Mouse (Mus musculus): ENCODE data around the gene Acat2. TPM values are rescaled to one million over a fixed set of nuclear protein-coding genes. Genes with fewer than 3 reads are reported as not detected.
A peak's percentile ranks its signal among the peaks of the same experiment; 100 is the strongest.
"Not testable (repeated sequence)": the region's sequence is repeated elsewhere in the genome, so short reads cannot be mapped to it uniquely, and the experiment has no call there.

Acat2 gene
- polyA plus RNA-seq (2015; fragmentation: Nextera tagmentation; extraction: Ambion mirVana) = 299 and 347 TPM in 2 replicates

DNA sequence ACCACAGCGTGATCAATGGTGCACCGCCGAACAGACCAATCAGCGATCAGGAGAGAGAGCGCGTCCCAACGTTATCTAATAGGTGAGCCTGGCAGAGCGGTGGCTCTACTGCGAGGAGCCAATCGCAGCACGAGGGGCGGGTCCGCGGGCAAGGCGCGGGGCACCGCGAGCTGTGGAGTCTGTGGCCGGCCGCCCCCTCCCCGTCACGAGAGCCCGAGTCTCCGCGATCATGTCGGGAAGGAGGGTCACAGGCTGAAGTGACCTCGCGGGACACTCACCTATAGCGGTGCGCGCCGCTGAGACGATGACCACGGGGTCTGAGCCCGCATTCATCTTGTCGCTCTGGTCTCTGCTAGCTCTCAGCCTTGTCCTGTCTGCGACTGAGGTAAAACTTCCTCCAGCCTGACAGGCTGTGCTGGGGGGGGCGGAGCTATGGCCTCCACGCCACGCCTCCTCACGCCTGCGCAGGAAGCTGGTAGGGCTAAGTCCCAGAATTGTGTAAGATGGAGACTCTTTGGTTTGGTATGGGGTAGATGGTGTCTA is at the start of gene Acat2:
Acat2 (minus strand) TSS at position 417 of the 543 bp plus-strand sequence.
- H3K4me1 ChIP-seq = peaks cover 32% of the 10 kb centered on the region
- peak within 1 kb of the TSS; percentile 72 for H3K4me3 ChIP-seq (replicated peaks)
- under 1% methylated on average over 42 of the region's 42 CpGs for WGBS
- peak; percentile 99 for ATAC-seq (ENCODE audit: low FRiP score)
- H3K27ac ChIP-seq (replicated peaks) = peak within 1 kb of the TSS; percentile 92
- no peaks in the 10 kb centered on the region for H3K27me3 ChIP-seq (replicated peaks)
- H3K9me3 ChIP-seq (replicated peaks) = no peaks in the 10 kb centered on the region
- peak within 1 kb of the TSS; percentile 66 for H3K9ac ChIP-seq (replicated peaks)
- peaks cover 22% of the 10 kb centered on the region for H3K36me3 ChIP-seq
- peak within 1 kb of the TSS; percentile 76 for H3K4me2 ChIP-seq

DNA sequence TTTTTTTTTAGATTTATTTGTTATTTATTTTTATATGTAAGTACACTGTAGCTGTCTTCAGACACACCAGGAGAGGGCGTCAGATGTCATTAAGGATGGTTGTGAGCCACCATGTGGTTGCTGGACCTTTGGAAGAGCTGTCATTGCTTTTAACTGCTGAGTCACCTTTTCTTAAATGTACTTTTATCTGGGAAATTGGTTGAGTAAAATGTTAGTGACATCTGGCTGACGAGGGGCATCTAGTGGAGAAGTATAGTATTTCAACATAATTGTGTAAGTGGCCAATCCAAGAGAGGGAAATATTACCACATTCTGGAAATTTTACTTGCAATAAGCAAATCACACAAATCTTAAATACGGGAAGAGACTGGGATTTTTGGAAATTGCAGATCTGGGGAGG is 49.3 kb upstream of the Acat2 start:
- H3K4me3 ChIP-seq (replicated peaks) = no peak overlapping the region
- 52% methylated on average over 3 of the region's 3 CpGs for WGBS

GRCm38 (mm10) chr17:13008528-13008927 is 48.0 kb upstream of the Acat2 start:
- H3K9me3 ChIP-seq (replicated peaks) = no peaks in the 10 kb centered on the region
- WGBS = 1% methylated on average over 10 of the region's 10 CpGs
- ATAC-seq (ENCODE audit: low FRiP score) = no peak

More for the DNA sequence above, 49.3 kb upstream of the Acat2 start:
- Histone ChIP-seq H3K4me2 (peak overlapping the region; percentile 78; the same call in 1 of the 2 replicates), H3K36me3 (peaks cover 34% of the 10 kb centered on the region), H3K9ac (replicated peaks) (no peak overlapping the region), H3K4me1 (peaks cover 24% of the 10 kb centered on the region), H3K9me3 (replicated peaks) (no peaks in the 10 kb centered on the region), H3K27ac (replicated peaks) (no peak overlapping the region), H3K27me3 (replicated peaks) (no peaks in the 10 kb centered on the region)
- ATAC-seq (ENCODE audit: low FRiP score) = no peak

GRCm38 (mm10) chr17:13007730-13008425 is 47.3 kb upstream of the Acat2 start:
- Histone ChIP-seq H3K36me3 (peaks cover 15% of the 10 kb centered on the region), H3K9me3 (replicated peaks) (no peaks in the 10 kb centered on the region), H3K27me3 (replicated peaks) (no peaks in the 10 kb centered on the region), H3K4me2 (peak overlapping the region; percentile 78), H3K27ac (replicated peaks) (peak overlapping the region; percentile 92), H3K4me1 (peaks cover 24% of the 10 kb centered on the region), H3K9ac (replicated peaks) (peak overlapping the region; percentile 82), H3K4me3 (replicated peaks) (peak overlapping the region; percentile 65)
- under 1% methylated on average over 75 of the region's 76 CpGs for WGBS
- ATAC-seq (ENCODE audit: low FRiP score) = peak; percentile 96

More at GRCm38 (mm10) chr17:13008528-13008927, 48.0 kb upstream of the Acat2 start:
- peak overlapping the region; percentile 78 for H3K4me2 ChIP-seq
- H3K27ac ChIP-seq (replicated peaks) = peak overlapping the region; percentile 92
- H3K4me1 ChIP-seq = peaks cover 24% of the 10 kb centered on the region
- H3K27me3 ChIP-seq (replicated peaks) = no peaks in the 10 kb centered on the region
- peaks cover 21% of the 10 kb centered on the region for H3K36me3 ChIP-seq
- H3K4me3 ChIP-seq (replicated peaks) = peak overlapping the region; percentile 65
- peak overlapping the region; percentile 82 for H3K9ac ChIP-seq (replicated peaks)

- Histone ChIP-seq H3K4me3 (replicated peaks) (peak overlapping the region; percentile 65), H3K9ac (replicated peaks) (peak overlapping the region; percentile 45; the same call in 1 of the 2 replicates), H3K4me2 (peak overlapping the region; percentile 78), H3K27ac (replicated peaks) (peak overlapping the region; percentile 92), H3K36me3 (peaks cover 8% of the 10 kb centered on the region), H3K9me3 (replicated peaks) (no peaks in the 10 kb centered on the region), H3K27me3 (replicated peaks) (no peaks in the 10 kb centered on the region), H3K4me1 (peaks cover 24% of the 10 kb centered on the region)
- 48% methylated on average over 5 of the region's 5 CpGs for WGBS
- no peak for ATAC-seq (ENCODE audit: low FRiP score)
Observed at GRCm38 (mm10) chr17:13006984-13007383, 46.4 kb upstream of the Acat2 start.

DNA sequence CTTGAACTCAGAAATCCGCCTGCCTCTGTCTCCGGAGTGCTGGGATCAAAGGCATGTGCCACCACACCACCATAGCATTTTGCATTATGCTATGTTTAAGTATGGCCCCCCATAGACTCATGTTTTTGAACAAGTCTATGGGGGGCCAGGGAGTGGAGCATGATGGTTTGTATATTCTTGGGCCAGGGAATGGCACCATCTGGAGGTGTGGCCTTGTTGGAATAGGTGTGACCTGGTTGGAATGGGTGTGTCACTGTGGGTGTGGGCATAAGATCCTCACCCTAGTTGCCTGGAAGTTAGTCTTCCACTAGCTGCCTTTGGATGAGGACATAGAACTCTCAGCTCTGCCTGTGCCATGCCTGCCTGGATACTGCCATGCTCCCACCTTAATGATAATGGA is 46.0 kb upstream of the Acat2 start, which contains the start of gene Sod2:
Sod2 (plus strand) TSS at position 301 of the 400 bp plus-strand sequence.
- not testable (repeated sequence) for H3K9me3 ChIP-seq (replicated peaks); ATAC-seq (ENCODE audit: low FRiP score); H3K27me3 ChIP-seq (replicated peaks); H3K36me3 ChIP-seq
- Histone ChIP-seq H3K4me2 (peak within 1 kb of the TSS; percentile 78), H3K4me1 (peaks cover 24% of the 10 kb centered on the region), H3K4me3 (replicated peaks) (peak within 1 kb of the TSS; percentile 65), H3K9ac (replicated peaks) (peak within 1 kb of the TSS; percentile 45), H3K27ac (replicated peaks) (peak within 1 kb of the TSS; percentile 92)
- 95% methylated on average over 2 of the region's 2 CpGs for WGBS

DNA sequence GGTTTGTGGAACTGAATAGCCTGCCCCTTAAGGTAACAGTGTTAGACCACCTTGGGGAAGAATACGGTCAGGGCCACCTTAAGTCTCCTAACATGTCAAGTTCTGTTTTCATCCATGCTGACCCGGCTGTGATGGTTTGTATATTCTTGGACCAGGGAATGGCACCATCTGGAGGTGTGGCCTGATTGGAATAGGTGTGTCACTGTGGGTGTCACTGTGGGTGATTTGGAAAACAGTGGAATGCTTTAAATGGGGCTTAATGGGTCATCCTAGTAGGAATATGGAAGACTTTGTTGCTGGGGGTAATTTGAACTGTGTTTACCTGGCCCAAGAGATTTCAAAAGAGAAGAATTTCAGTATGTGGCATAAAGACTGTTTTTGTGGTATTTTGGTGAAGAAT is 43.9 kb upstream of the Acat2 start:
- not testable (repeated sequence) for H3K4me3 ChIP-seq (replicated peaks); H3K4me2 ChIP-seq; H3K27ac ChIP-seq (replicated peaks); H3K36me3 ChIP-seq; ATAC-seq (ENCODE audit: low FRiP score); H3K9ac ChIP-seq (replicated peaks); H3K9me3 ChIP-seq (replicated peaks); H3K27me3 ChIP-seq (replicated peaks)
- 86% methylated on average over 2 of the region's 2 CpGs for WGBS
- H3K4me1 ChIP-seq = peaks cover 18% of the 10 kb centered on the region

GRCm38 (mm10) chr17:13002243-13002642 is 41.7 kb upstream of the Acat2 start:
- WGBS = 94% methylated on average over 5 of the region's 5 CpGs
- H3K4me2 ChIP-seq; H3K4me1 ChIP-seq; H3K27me3 ChIP-seq (replicated peaks); H3K4me3 ChIP-seq (replicated peaks); H3K9me3 ChIP-seq (replicated peaks); H3K27ac ChIP-seq (replicated peaks); H3K9ac ChIP-seq (replicated peaks); ATAC-seq (ENCODE audit: low FRiP score); H3K36me3 ChIP-seq: not testable (repeated sequence)

DNA sequence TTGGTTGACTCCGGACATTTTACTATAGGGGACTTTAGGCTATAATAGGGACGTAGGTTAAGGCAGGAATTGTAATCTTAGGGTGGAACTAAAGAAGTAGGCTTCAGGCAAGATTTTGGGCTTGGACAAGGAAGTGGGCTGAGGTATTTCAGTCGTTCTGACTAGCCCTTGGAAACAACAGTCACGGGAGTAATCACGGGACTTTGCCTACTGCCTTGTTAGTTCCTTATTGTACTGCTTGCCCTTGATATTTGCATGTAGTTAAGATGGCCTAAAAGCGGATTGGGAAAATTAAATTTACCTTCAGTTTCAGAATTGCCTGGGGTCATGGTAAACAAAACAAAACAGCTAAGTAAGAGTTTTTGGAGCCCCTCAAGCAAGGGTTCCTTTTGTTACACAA is 38.5 kb upstream of the Acat2 start:
- WGBS = 66% methylated on average over 6 of the region's 6 CpGs
- no peaks in the 10 kb centered on the region for H3K36me3 ChIP-seq
- no peak overlapping the region for H3K9ac ChIP-seq (replicated peaks)
- H3K4me1 ChIP-seq = no peaks in the 10 kb centered on the region
- H3K4me2 ChIP-seq = no peak overlapping the region
- H3K4me3 ChIP-seq (replicated peaks) = no peak overlapping the region
- no peak overlapping the region for H3K27ac ChIP-seq (replicated peaks)
- H3K27me3 ChIP-seq (replicated peaks) = no peaks in the 10 kb centered on the region
- ATAC-seq (ENCODE audit: low FRiP score) = no peak
- no peaks in the 10 kb centered on the region for H3K9me3 ChIP-seq (replicated peaks)

DNA sequence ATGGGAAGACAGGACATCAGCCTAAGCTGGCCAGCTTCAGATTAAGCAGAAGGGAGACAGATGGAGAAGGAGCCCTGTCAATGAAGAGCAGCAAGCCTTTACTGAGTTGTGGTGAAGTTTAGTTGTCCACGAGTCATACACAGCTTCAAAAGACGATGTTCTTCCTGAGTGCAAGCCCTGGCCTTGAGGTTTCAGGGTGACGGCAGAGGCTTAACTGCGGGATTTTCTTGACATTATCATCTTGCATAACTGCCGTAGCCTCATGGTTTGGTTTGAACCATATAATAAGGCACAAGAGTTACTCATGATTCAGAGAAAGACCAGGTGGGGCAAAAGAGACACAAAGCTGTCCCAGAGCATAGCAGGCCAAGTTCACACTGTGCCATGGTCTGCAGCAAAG is 37.3 kb upstream of the Acat2 start:
- H3K36me3 ChIP-seq = no peaks in the 10 kb centered on the region
- H3K27me3 ChIP-seq (replicated peaks) = no peaks in the 10 kb centered on the region
- no peak overlapping the region for H3K9ac ChIP-seq (replicated peaks)
- WGBS = 93% methylated on average over 5 of the region's 5 CpGs
- no peak overlapping the region for H3K27ac ChIP-seq (replicated peaks)
- H3K4me3 ChIP-seq (replicated peaks) = no peak overlapping the region
- H3K4me2 ChIP-seq = no peak overlapping the region
- no peak for ATAC-seq (ENCODE audit: low FRiP score)
- H3K9me3 ChIP-seq (replicated peaks) = no peaks in the 10 kb centered on the region
- no peaks in the 10 kb centered on the region; the same call in 1 of the 2 replicates for H3K4me1 ChIP-seq

- no peak overlapping the region for H3K27ac ChIP-seq (replicated peaks)
Observed at GRCm38 (mm10) chr17:12996345-12996744, 35.8 kb upstream of the Acat2 start.

DNA sequence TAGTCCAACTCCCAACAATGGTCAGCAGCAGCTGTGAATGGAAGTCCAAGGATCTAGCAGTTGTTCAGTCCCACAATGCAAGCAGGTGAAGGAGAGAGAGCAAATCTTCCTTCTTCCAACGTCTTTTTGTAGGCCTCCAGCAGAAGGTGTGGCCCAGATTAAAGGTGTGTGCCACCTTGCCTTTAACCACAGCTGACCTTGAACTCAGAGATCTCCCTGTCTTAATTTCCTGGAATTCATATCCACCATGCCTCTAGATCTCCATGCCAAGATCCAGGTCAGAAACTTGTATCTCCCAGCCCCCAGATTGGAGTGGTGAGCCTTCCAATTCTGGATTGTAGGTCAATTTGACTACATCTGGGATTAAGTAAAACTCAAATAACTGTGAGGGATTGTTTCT is 33.5 kb upstream of the Acat2 start, which contains the start of gene Wtap:
Wtap (minus strand) TSS at position 101 of the 400 bp plus-strand sequence.
- Histone ChIP-seq H3K27me3 (replicated peaks) (no peaks in the 10 kb centered on the region), H3K36me3 (no peaks in the 10 kb centered on the region), H3K4me1 (peaks cover 13% of the 10 kb centered on the region)

More at GRCm38 (mm10) chr17:12996345-12996744, 35.8 kb upstream of the Acat2 start:
- WGBS = 27% methylated on average over 3 of the region's 3 CpGs
- H3K4me1 ChIP-seq = no peaks in the 10 kb centered on the region; the same call in 1 of the 2 replicates
- ATAC-seq (ENCODE audit: low FRiP score) = no peak
- H3K9me3 ChIP-seq (replicated peaks) = no peaks in the 10 kb centered on the region
- no peak overlapping the region for H3K9ac ChIP-seq (replicated peaks)
- H3K27me3 ChIP-seq (replicated peaks) = no peaks in the 10 kb centered on the region
- H3K4me3 ChIP-seq (replicated peaks) = no peak overlapping the region
- H3K4me2 ChIP-seq = no peak overlapping the region
- H3K36me3 ChIP-seq = no peaks in the 10 kb centered on the region

More for the DNA sequence above, 33.5 kb upstream of the Acat2 start, which contains the start of gene Wtap:
- H3K4me2 ChIP-seq = peak within 1 kb of the TSS; percentile 85
- peak within 1 kb of the TSS; percentile 100 for H3K27ac ChIP-seq (replicated peaks)
- H3K9ac ChIP-seq (replicated peaks) = peak within 1 kb of the TSS; percentile 100
- H3K9me3 ChIP-seq (replicated peaks) = no peaks in the 10 kb centered on the region
- ATAC-seq (ENCODE audit: low FRiP score) = no peak
- WGBS = 82% methylated on average over 1 of the region's 1 CpGs
- peak within 1 kb of the TSS; percentile 100 for H3K4me3 ChIP-seq (replicated peaks)
